In genomic region chr9:72408131-72408586, GRCm38 (mm10) we compare ENCODE assay signal across 8 mouse cellular contexts. TPM values are rescaled to one million over a fixed set of nuclear protein-coding genes. Genes with fewer than 3 reads are reported as not detected.
DNase-seq lines count a peak whose midpoint lies in the region; ATAC-seq and TF ChIP-seq lines count a peak whose summit lies in the region.

No protein-coding gene starts in this region.

- peak; percentile 93 for ATAC-seq in forebrain, postnatal 0 days
- peak; percentile 77 to 80 for ATAC-seq in hematopoietic stem cell, adult 5-6 weeks (replicated peaks in 1 of 2; ENCODE audit: insufficient read depth in 1 of 2, low FRiP score in 2 of 2, low TSS enrichment in 1 of 2, low read depth in 1 of 2, poor library complexity in 2 of 2, severe bottlenecking in 2 of 2)
- peak; percentile 76; the same call in 1 of the 2 replicates for ATAC-seq in lung, embryonic 15.5 days (ENCODE audit: borderline replicate concordance, extremely low read depth, low FRiP score, low TSS enrichment)

- H3K27me3 ChIP-seq in cerebellum, adult 2 months (ENCODE audit: control insufficient read depth, insufficient read depth, low read length) = no peaks in the 10 kb centered on the region
- no peaks in the 10 kb centered on the region for H3K27me3 ChIP-seq in forebrain, postnatal 0 days (ENCODE audit: insufficient read depth, low read length)
- H3K27me3 ChIP-seq in lung, embryonic 15.5 days = no peaks in the 10 kb centered on the region

- H3K36me3 ChIP-seq in forebrain, postnatal 0 days (ENCODE audit: insufficient read depth) = no peaks in the 10 kb centered on the region
- no peaks in the 10 kb centered on the region for H3K36me3 ChIP-seq in lung, embryonic 15.5 days

- peak; percentile 70 for DNase-seq in MEL-GATA-1-ER (ENCODE audit: extremely low read depth, low read depth)
- peak; percentile 67 to 83 for DNase-seq in cerebellum, adult 2 months
- peak; percentile 91 for DNase-seq in forebrain, postnatal 0 days
- DNase-seq in layer of hippocampus, adult 8-10 months (ENCODE audit: low spot score in 2 of 2) = peak; percentile 56 to 82
- peak; percentile 80 to 85 for DNase-seq in thymus, adult 18-20 months

- H3K4me1 ChIP-seq in cerebellum, adult 2 months (ENCODE audit: control insufficient read depth, insufficient read depth, low read length) = no peaks in the 10 kb centered on the region
- no peaks in the 10 kb centered on the region; the same call in 1 of the 2 replicates for H3K4me1 ChIP-seq in forebrain, postnatal 0 days (ENCODE audit: insufficient read depth)
- H3K4me1 ChIP-seq in lung, embryonic 15.5 days = 0 out of 2 replicates have a peak, but pooled peaks cover 4% of the 10 kb centered on the region
- H3K4me1 ChIP-seq in olfactory bulb, adult 2 months (ENCODE audit: control insufficient read depth, insufficient read depth, low read length) = peaks cover 5% of the 10 kb centered on the region

- H3K9me3 ChIP-seq in forebrain, postnatal 0 days (ENCODE audit: low read length) = no peaks in the 10 kb centered on the region
- no peaks in the 10 kb centered on the region for H3K9me3 ChIP-seq in lung, embryonic 15.5 days

- H3K9ac ChIP-seq in forebrain, postnatal 0 days = peak overlapping the region; percentile 31; the same call in 1 of the 2 replicates
- H3K9ac ChIP-seq in lung, embryonic 15.5 days = peak overlapping the region; percentile 36; the same call in 1 of the 2 replicates

- H3K27ac ChIP-seq in cerebellum, adult 2 months (ENCODE audit: insufficient read depth, low read length) = no peak overlapping the region
- no peak overlapping the region for H3K27ac ChIP-seq in forebrain, postnatal 0 days (ENCODE audit: low read depth, low read length)
- H3K27ac ChIP-seq in lung, embryonic 15.5 days = no peak overlapping the region
- H3K27ac ChIP-seq in olfactory bulb, adult 2 months (ENCODE audit: insufficient read depth, low read depth, low read length) = no peak overlapping the region

- 4% methylated on average over 12 of the region's 12 CpGs for WGBS in cerebellum, adult 2 months
- 10% methylated on average over 12 of the region's 12 CpGs for WGBS in forebrain, postnatal 0 days
- WGBS in lung, embryonic 15.5 days = 7% methylated on average over 12 of the region's 12 CpGs
- 5% methylated on average over 12 of the region's 12 CpGs for WGBS in olfactory bulb, adult 2 months

- peak overlapping the region; percentile 54 for H3K4me3 ChIP-seq in cerebellum, adult 2 months (replicated peaks; ENCODE audit: insufficient read depth, low read depth, low read length)
- H3K4me3 ChIP-seq in forebrain, postnatal 0 days (ENCODE audit: low read depth, low read length) = peak overlapping the region; percentile 32
- peak overlapping the region; percentile 40 for H3K4me3 ChIP-seq in lung, embryonic 15.5 days
- peak overlapping the region; percentile 26 for H3K4me3 ChIP-seq in olfactory bulb, adult 2 months (ENCODE audit: insufficient read depth, low read depth, low read length)

- peak; percentile 96 for TF ChIP-seq CTCF in cerebellum, adult 2 months (IDR thresholded peaks at IDR 0.05; ENCODE audit: borderline replicate concordance, insufficient read depth, low read depth, low read length)
- TF ChIP-seq CTCF in forebrain, postnatal 0 days (IDR thresholded peaks at IDR 0.05; ENCODE audit: low read depth) = peak; percentile 91
- TF ChIP-seq CTCF in olfactory bulb, adult 2 months (IDR thresholded peaks at IDR 0.05; ENCODE audit: insufficient read depth, low read depth, low read length) = peak; percentile 60; the same call in 1 of the 2 replicates

- TF ChIP-seq POLR2A in cerebellum, adult 2 months (IDR thresholded peaks at IDR 0.05; ENCODE audit: borderline replicate concordance, insufficient read depth, low read length) = no peak
- TF ChIP-seq POLR2A in olfactory bulb, adult 2 months (IDR thresholded peaks at IDR 0.05; ENCODE audit: insufficient read depth, low read depth, low read length) = no peak

- H3K4me2 ChIP-seq in forebrain, postnatal 0 days (ENCODE audit: low read depth) = peak overlapping the region; percentile 49
- peak overlapping the region; percentile 61 for H3K4me2 ChIP-seq in lung, embryonic 15.5 days

RNA-seq across cellular contexts. Expression of gene Mns1, which starts 29.7 kb away (rescaled TPM):
- polyA plus RNA-seq in cerebellum, adult 2 months (2012; rRNA removed) = 1.4 and 2.2 TPM in 2 replicates
- total RNA-seq in forebrain, postnatal 0 days (2014; rRNA removed) = 2.0 and 2.8 TPM in 2 replicates
- polyA plus RNA-seq in forebrain, postnatal 0 days (2015; fragmentation: Nextera tagmentation; extraction: Ambion mirVana) = 4.8 and 5.6 TPM in 2 replicates
- total RNA-seq in hematopoietic stem cell, adult 5-6 weeks (2017) = 65.7 and 134 TPM in 2 replicates
- 1 to 10 TPM; 1.1 to 2.0 (median 1.6) TPM for total RNA-seq in layer of hippocampus, adult 8-10 months (2022)
- 27.4 and 30.8 TPM in 2 replicates for polyA plus RNA-seq in lung, embryonic 15.5 days (2015; fragmentation: Nextera tagmentation; extraction: Ambion mirVana)
- polyA plus RNA-seq in olfactory bulb, adult 2 months (2012; ENCODE audit: insufficient read depth, insufficient read length, low replicate concordance, missing spikeins) = not detected in 2 replicates
